Mouse (Mus musculus): ENCODE results near the gene Fscn1. TPM values are rescaled to one million over a fixed set of nuclear protein-coding genes. Genes with fewer than 3 reads are reported as not detected.

Fscn1 gene
- total RNA-seq, 1 experiment from 2014 or later, result not detected

- ATAC-seq (replicated peaks; ENCODE audit: insufficient number of reproducible peaks, low FRiP score, low TSS enrichment, poor library complexity, severe bottlenecking), result peak; percentile 74
These were observed 28.0 kb upstream of the Fscn1 start for GRCm38 (mm10) chr5:142932084-142932685.

- no peak for ATAC-seq (replicated peaks; ENCODE audit: insufficient number of reproducible peaks, low FRiP score, low TSS enrichment, poor library complexity, severe bottlenecking)
These were observed 27.4 kb upstream of the Fscn1 start for GRCm38 (mm10) chr5:142932731-142933130.

- ATAC-seq (replicated peaks; ENCODE audit: insufficient number of reproducible peaks, low FRiP score, low TSS enrichment, poor library complexity, severe bottlenecking), result peak; percentile 76
These were observed 24.4 kb upstream of the Fscn1 start for GRCm38 (mm10) chr5:142935642-142936335.

GRCm38 (mm10) chr5:142936336-142936719 is 23.8 kb upstream of the Fscn1 start:
- ATAC-seq (replicated peaks; ENCODE audit: insufficient number of reproducible peaks, low FRiP score, low TSS enrichment, poor library complexity, severe bottlenecking), result peak; percentile 56

GRCm38 (mm10) chr5:142937956-142938727 is 22.0 kb upstream of the Fscn1 start:
- ATAC-seq (replicated peaks; ENCODE audit: insufficient number of reproducible peaks, low FRiP score, low TSS enrichment, poor library complexity, severe bottlenecking), result no peak; the same call in 1 of the 2 replicates

GRCm38 (mm10) chr5:142940393-142940792 is 19.8 kb upstream of the Fscn1 start:
- no peak for ATAC-seq (replicated peaks; ENCODE audit: insufficient number of reproducible peaks, low FRiP score, low TSS enrichment, poor library complexity, severe bottlenecking)

GRCm38 (mm10) chr5:142944979-142945682 is 15.0 kb upstream of the Fscn1 start:
- ATAC-seq (replicated peaks; ENCODE audit: insufficient number of reproducible peaks, low FRiP score, low TSS enrichment, poor library complexity, severe bottlenecking), result 0 out of 2 replicates have a peak, but pooled peaks have one; percentile 27

GRCm38 (mm10) chr5:142947460-142947859 is 12.7 kb upstream of the Fscn1 start:
- no peak for ATAC-seq (replicated peaks; ENCODE audit: insufficient number of reproducible peaks, low FRiP score, low TSS enrichment, poor library complexity, severe bottlenecking)

GRCm38 (mm10) chr5:142949580-142949979 is 10.6 kb upstream of the Fscn1 start:
- no peak for ATAC-seq (replicated peaks; ENCODE audit: insufficient number of reproducible peaks, low FRiP score, low TSS enrichment, poor library complexity, severe bottlenecking)

- no peak for ATAC-seq (replicated peaks; ENCODE audit: insufficient number of reproducible peaks, low FRiP score, low TSS enrichment, poor library complexity, severe bottlenecking)
These were observed 9.7 kb upstream of the Fscn1 start for GRCm38 (mm10) chr5:142950405-142950804.

GRCm38 (mm10) chr5:142953641-142954040 is 6.5 kb upstream of the Fscn1 start:
- ATAC-seq (replicated peaks; ENCODE audit: insufficient number of reproducible peaks, low FRiP score, low TSS enrichment, poor library complexity, severe bottlenecking), result no peak

- ATAC-seq (replicated peaks; ENCODE audit: insufficient number of reproducible peaks, low FRiP score, low TSS enrichment, poor library complexity, severe bottlenecking), result no peak
These were observed 3.0 kb upstream of the Fscn1 start for GRCm38 (mm10) chr5:142956956-142957703.

- no peak for ATAC-seq (replicated peaks; ENCODE audit: insufficient number of reproducible peaks, low FRiP score, low TSS enrichment, poor library complexity, severe bottlenecking)
These were observed 1.7 kb upstream of the Fscn1 start for GRCm38 (mm10) chr5:142958464-142958863.

- ATAC-seq (replicated peaks; ENCODE audit: insufficient number of reproducible peaks, low FRiP score, low TSS enrichment, poor library complexity, severe bottlenecking), result no peak
These were observed 987 bp upstream of the Fscn1 start for GRCm38 (mm10) chr5:142959156-142959555.

GRCm38 (mm10) chr5:142960775-142961271 is 680 bp downstream of the Fscn1 start:
- no peak for ATAC-seq (replicated peaks; ENCODE audit: insufficient number of reproducible peaks, low FRiP score, low TSS enrichment, poor library complexity, severe bottlenecking)

- ATAC-seq (replicated peaks; ENCODE audit: insufficient number of reproducible peaks, low FRiP score, low TSS enrichment, poor library complexity, severe bottlenecking), result no peak
These were observed 1.3 kb downstream of the Fscn1 start for GRCm38 (mm10) chr5:142961398-142961880.

GRCm38 (mm10) chr5:142961881-142962443 is 1.8 kb downstream of the Fscn1 start:
- no peak for ATAC-seq (replicated peaks; ENCODE audit: insufficient number of reproducible peaks, low FRiP score, low TSS enrichment, poor library complexity, severe bottlenecking)

- no peak for ATAC-seq (replicated peaks; ENCODE audit: insufficient number of reproducible peaks, low FRiP score, low TSS enrichment, poor library complexity, severe bottlenecking)
These were observed 2.4 kb downstream of the Fscn1 start for GRCm38 (mm10) chr5:142962444-142962961.

Measured in monocyte, adult 5-6 weeks (primary cell).